Mouse (Mus musculus) midbrain, embryonic 12.5 days (tissue): Measurements from ENCODE around the gene Ankrd63. TPM values are rescaled to one million over a fixed set of nuclear protein-coding genes. Genes with fewer than 3 reads are reported as not detected.

Experiments used
- ATAC-seq: fragments of 200-750 bp; cut with Nextera tagmentation; 2 replicates; pipeline ENCODE4 v1.8.0; 2017; ENCODE audit warnings: low read depth, moderate TSS enrichment, moderate library complexity; ENCODE audit not compliant: low FRiP score
- H3K27ac ChIP-seq: fragments of 300-500 bp; sonication (generic); replicated peaks from 2 replicates; pipeline ENCODE4 v1.5.1; 2016; ENCODE audit warnings: mild to moderate bottlenecking
- H3K27me3 ChIP-seq: fragments of 300-500 bp; sonication (generic); 2 replicates; pipeline ENCODE4 v1.6.1; 2016; ENCODE audit warnings: mild to moderate bottlenecking
- H3K36me3 ChIP-seq: fragments of 300-500 bp; sonication (generic); 2 replicates; pipeline ENCODE4 v1.6.1; 2016
- H3K4me1 ChIP-seq: fragments of 300-500 bp; sonication (generic); 2 replicates; pipeline ENCODE4 v1.6.1; 2016
- H3K4me2 ChIP-seq: fragments of 300-500 bp; sonication (generic); replicated peaks from 2 replicates; pipeline ENCODE4 v1.6.1; 2016; ENCODE audit warnings: mild to moderate bottlenecking, moderate library complexity
- H3K4me3 ChIP-seq: fragments of 300-500 bp; sonication (generic); 2 replicates; pipeline ENCODE4 v1.5.1; 2016; ENCODE audit warnings: mild to moderate bottlenecking
- H3K9ac ChIP-seq: fragments of 300-500 bp; sonication (generic); replicated peaks from 2 replicates; pipeline ENCODE4 v1.6.1; 2016; ENCODE audit warnings: mild to moderate bottlenecking, moderate library complexity
- H3K9me3 ChIP-seq: fragments of 300-500 bp; sonication (generic); 2 replicates; pipeline ENCODE4 v1.6.1; 2016; ENCODE audit warnings: mild to moderate bottlenecking
- WGBS: fragments of 180-500 bp; shearing (Covaris S2); methylation state at CpG from one replicate; pipeline ENCODE4 v1.1.7; 2016; 5-methylcytosine and 5-hydroxymethylcytosine counted together
- polyA plus RNA-seq: library from polyadenylated mRNA; unstranded; fragments of >200 nt; fragmentation: Nextera tagmentation; extraction: Ambion mirVana; gene quantifications from 2 replicates; pipeline ENCODE4 v1.2.1, GENCODE M21; 2016

Ankrd63 gene
- polyA plus RNA-seq, 1 experiment from 2014 or later, result not detected

GRCm38 (mm10) chr2:118723693-118724486 is 20.1 kb upstream of the Ankrd63 start:
- H3K9me3 ChIP-seq, result no peaks in the 10 kb centered on the region
- 85% methylated on average over 15 of the region's 15 CpGs for WGBS
- no peak overlapping the region for H3K9ac ChIP-seq
- no peak overlapping the region for H3K4me3 ChIP-seq
- H3K27me3 ChIP-seq, result peaks cover 48% of the 10 kb centered on the region
- H3K4me1 ChIP-seq, result peaks cover 3% of the 10 kb centered on the region; the same call in 1 of the 2 replicates
- H3K4me2 ChIP-seq, result no peak overlapping the region
- H3K27ac ChIP-seq, result no peak overlapping the region
- ATAC-seq, result no peak
- no peaks in the 10 kb centered on the region for H3K36me3 ChIP-seq

DNA sequence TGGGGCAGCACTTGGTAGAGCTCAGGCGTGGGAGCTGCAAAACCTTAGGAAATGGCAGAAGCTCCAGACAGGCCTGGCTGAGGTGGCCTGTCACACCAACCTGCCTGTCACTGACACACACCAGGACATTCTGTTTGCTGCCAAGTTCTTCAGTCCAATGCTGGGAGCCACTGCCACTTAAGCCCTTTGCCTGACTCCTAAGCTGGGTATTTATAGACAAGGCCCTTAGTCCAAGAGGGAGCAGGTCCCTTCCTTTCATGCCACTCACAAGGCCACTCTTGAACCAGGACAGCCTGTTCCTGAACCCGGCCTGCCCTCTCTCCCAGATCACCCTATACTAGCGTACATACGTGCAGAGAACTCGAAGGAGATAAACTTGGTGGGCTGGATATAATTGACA is 12.9 kb upstream of the Ankrd63 start:
- ATAC-seq, result no peak
- no peak overlapping the region for H3K9ac ChIP-seq
- peaks cover 35% of the 10 kb centered on the region for H3K27me3 ChIP-seq
- H3K36me3 ChIP-seq, result no peaks in the 10 kb centered on the region
- H3K27ac ChIP-seq, result no peak overlapping the region
- H3K4me1 ChIP-seq, result peaks cover 13% of the 10 kb centered on the region
- H3K4me2 ChIP-seq, result no peak overlapping the region
- H3K4me3 ChIP-seq, result no peak overlapping the region
- WGBS, result 85% methylated on average over 5 of the region's 5 CpGs
- no peaks in the 10 kb centered on the region for H3K9me3 ChIP-seq

DNA sequence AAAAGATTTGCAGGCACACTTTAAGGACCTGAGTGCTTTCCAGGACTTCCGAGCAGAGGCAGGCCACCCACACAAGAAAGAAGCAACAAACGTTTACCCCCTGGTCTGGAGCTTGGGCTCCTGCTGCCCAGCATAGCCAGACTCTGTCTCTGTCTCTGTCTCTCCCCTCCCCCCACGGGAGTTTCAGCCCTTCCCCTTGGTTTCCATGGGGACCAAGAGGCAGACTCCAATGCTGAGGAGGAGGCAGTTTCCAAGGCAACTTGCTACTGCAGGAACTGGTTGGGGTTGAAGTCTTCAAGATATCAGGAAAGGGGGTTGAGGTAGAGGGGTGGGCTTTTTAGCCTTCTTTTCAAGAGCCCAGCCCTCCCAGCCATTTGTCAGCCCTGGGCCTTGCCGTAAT is 10.5 kb upstream of the Ankrd63 start:
- H3K27ac ChIP-seq, result no peak overlapping the region
- H3K9me3 ChIP-seq, result no peaks in the 10 kb centered on the region
- ATAC-seq, result 0 out of 2 replicates have a peak, but pooled peaks have one; percentile 9
- H3K4me2 ChIP-seq, result no peak overlapping the region
- peaks cover 25% of the 10 kb centered on the region for H3K4me1 ChIP-seq
- no peaks in the 10 kb centered on the region for H3K36me3 ChIP-seq
- H3K27me3 ChIP-seq, result peaks cover 55% of the 10 kb centered on the region
- no peak overlapping the region for H3K4me3 ChIP-seq
- 20% methylated on average over 4 of the region's 4 CpGs for WGBS
- H3K9ac ChIP-seq, result no peak overlapping the region

DNA sequence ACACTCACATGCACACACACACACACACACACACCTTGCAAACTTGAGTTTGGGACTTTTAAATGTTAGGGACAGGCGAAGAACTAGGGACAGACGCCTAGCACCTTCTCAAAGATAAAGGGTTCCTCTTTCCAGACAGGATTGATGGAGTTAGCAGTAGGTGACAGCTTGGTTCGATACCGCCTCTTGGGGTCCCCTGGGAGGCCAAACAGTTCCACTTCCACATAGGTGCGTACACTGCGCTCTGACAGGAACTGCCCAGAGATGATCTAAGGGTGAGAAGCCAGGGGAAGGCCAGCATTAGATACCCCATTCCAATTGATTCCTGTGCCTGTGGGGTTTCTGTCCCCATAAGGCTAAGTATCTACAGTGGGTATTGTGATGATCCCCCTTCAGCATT is 9.9 kb upstream of the Ankrd63 start:
- H3K9me3 ChIP-seq, result no peaks in the 10 kb centered on the region
- no peak overlapping the region for H3K9ac ChIP-seq
- no peak overlapping the region for H3K4me3 ChIP-seq
- H3K4me1 ChIP-seq, result peaks cover 25% of the 10 kb centered on the region
- H3K36me3 ChIP-seq, result no peaks in the 10 kb centered on the region
- WGBS, result 90% methylated on average over 6 of the region's 6 CpGs
- H3K27me3 ChIP-seq, result peaks cover 61% of the 10 kb centered on the region
- no peak overlapping the region for H3K27ac ChIP-seq
- H3K4me2 ChIP-seq, result no peak overlapping the region
- ATAC-seq, result no peak

- H3K36me3 ChIP-seq, result no peaks in the 10 kb centered on the region
- H3K9me3 ChIP-seq, result no peaks in the 10 kb centered on the region
- H3K27ac ChIP-seq, result no peak overlapping the region
- peak overlapping the region; percentile 16; the same call in 1 of the 2 replicates for H3K9ac ChIP-seq
- H3K4me3 ChIP-seq, result peak overlapping the region; percentile 38
- H3K4me1 ChIP-seq, result peaks cover 31% of the 10 kb centered on the region
- H3K4me2 ChIP-seq, result peak overlapping the region; percentile 65
- ATAC-seq, result peak; percentile 51
- H3K27me3 ChIP-seq, result peaks cover 82% of the 10 kb centered on the region
- WGBS, result 2% methylated on average over 36 of the region's 36 CpGs
Measured at GRCm38 (mm10) chr2:118711038-118711494, 7.3 kb upstream of the Ankrd63 start.

DNA sequence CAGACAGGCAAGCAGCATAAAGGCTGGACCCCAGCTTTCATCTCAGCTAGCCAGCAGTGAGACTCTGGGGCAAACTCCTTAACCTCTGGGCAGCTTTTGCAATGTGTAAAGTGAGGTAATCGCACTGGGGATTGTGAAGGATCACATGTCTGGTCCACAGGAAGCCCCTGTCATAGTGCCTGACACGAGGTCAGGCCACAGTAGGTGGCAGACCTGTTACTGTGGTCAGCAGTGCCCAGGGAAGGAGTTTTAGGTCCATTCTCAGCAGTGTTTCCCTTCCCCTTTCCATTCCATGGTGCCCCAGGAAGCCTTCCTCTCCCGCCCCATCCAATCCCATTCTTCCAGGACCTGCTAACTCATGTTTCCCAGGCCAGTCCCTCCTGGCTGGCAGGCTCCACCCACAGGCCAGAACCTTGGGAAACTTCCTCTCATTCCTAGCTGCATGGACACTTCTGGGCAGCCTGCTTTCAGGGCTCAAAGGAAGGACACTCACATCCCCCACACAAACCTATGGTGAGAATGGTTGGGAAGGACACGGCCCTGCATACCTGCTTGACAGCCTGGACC is 6.0 kb upstream of the Ankrd63 start:
- H3K4me2 ChIP-seq, result no peak overlapping the region
- no peaks in the 10 kb centered on the region for H3K9me3 ChIP-seq
- no peak overlapping the region for H3K4me3 ChIP-seq
- peaks cover 91% of the 10 kb centered on the region for H3K27me3 ChIP-seq
- no peak overlapping the region for H3K9ac ChIP-seq
- no peaks in the 10 kb centered on the region for H3K36me3 ChIP-seq
- peaks cover 26% of the 10 kb centered on the region for H3K4me1 ChIP-seq
- WGBS, result 54% methylated on average over 4 of the region's 4 CpGs
- H3K27ac ChIP-seq, result no peak overlapping the region
- no peak for ATAC-seq

- 67% methylated on average over 4 of the region's 4 CpGs for WGBS
- no peak overlapping the region for H3K4me3 ChIP-seq
- H3K27me3 ChIP-seq, result peaks cover 100% of the 10 kb centered on the region
- no peak overlapping the region for H3K9ac ChIP-seq
- peaks cover 29% of the 10 kb centered on the region for H3K4me1 ChIP-seq
- H3K27ac ChIP-seq, result no peak overlapping the region
- no peaks in the 10 kb centered on the region for H3K9me3 ChIP-seq
- H3K36me3 ChIP-seq, result no peaks in the 10 kb centered on the region
- no peak for ATAC-seq
- H3K4me2 ChIP-seq, result no peak overlapping the region
Measured at GRCm38 (mm10) chr2:118708472-118708871, 4.7 kb upstream of the Ankrd63 start.

DNA sequence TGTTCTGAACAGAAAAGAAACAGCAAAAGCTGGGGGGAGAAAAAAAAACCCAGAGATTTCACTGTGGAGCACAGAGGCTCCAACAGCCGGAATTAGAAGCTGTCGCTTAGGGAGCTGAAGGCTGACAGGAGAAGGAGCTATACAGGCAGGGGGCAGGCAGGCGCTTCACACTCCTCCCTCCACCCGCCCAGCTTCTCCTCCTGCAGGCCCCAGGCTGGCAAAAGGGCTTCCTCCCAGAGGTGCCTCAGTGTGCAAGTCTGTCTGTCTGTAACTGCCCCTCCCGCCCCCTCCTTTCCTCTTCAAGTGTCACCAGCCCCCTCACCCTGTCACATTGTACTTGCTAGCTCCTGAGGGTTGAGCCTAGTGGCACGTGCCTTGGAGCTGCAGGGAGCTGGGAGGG is 2.7 kb upstream of the Ankrd63 start:
- Histone ChIP-seq H3K4me1 (peaks cover 42% of the 10 kb centered on the region), H3K27ac (no peak overlapping the region)

GRCm38 (mm10) chr2:118702883-118703761 is 641 bp downstream of the Ankrd63 start:
- no peak overlapping the region for H3K27ac ChIP-seq
- peak; percentile 36 for ATAC-seq
- under 1% methylated on average over 87 of the region's 93 CpGs for WGBS
- no peaks in the 10 kb centered on the region for H3K9me3 ChIP-seq
- peaks cover 98% of the 10 kb centered on the region for H3K27me3 ChIP-seq
- H3K4me1 ChIP-seq, result peaks cover 45% of the 10 kb centered on the region
- peak overlapping the region; percentile 47; the same call in 1 of the 2 replicates for H3K9ac ChIP-seq
- no peaks in the 10 kb centered on the region for H3K36me3 ChIP-seq
- H3K4me2 ChIP-seq, result peak overlapping the region; percentile 73
- peak overlapping the region; percentile 45 for H3K4me3 ChIP-seq

More for the DNA sequence above, 2.7 kb upstream of the Ankrd63 start:
- H3K36me3 ChIP-seq, result no peaks in the 10 kb centered on the region
- no peak for ATAC-seq
- no peak overlapping the region for H3K4me2 ChIP-seq
- H3K9ac ChIP-seq, result no peak overlapping the region
- 5% methylated on average over 6 of the region's 6 CpGs for WGBS
- peaks cover 100% of the 10 kb centered on the region for H3K27me3 ChIP-seq
- no peak overlapping the region for H3K4me3 ChIP-seq
- H3K9me3 ChIP-seq, result no peaks in the 10 kb centered on the region

DNA sequence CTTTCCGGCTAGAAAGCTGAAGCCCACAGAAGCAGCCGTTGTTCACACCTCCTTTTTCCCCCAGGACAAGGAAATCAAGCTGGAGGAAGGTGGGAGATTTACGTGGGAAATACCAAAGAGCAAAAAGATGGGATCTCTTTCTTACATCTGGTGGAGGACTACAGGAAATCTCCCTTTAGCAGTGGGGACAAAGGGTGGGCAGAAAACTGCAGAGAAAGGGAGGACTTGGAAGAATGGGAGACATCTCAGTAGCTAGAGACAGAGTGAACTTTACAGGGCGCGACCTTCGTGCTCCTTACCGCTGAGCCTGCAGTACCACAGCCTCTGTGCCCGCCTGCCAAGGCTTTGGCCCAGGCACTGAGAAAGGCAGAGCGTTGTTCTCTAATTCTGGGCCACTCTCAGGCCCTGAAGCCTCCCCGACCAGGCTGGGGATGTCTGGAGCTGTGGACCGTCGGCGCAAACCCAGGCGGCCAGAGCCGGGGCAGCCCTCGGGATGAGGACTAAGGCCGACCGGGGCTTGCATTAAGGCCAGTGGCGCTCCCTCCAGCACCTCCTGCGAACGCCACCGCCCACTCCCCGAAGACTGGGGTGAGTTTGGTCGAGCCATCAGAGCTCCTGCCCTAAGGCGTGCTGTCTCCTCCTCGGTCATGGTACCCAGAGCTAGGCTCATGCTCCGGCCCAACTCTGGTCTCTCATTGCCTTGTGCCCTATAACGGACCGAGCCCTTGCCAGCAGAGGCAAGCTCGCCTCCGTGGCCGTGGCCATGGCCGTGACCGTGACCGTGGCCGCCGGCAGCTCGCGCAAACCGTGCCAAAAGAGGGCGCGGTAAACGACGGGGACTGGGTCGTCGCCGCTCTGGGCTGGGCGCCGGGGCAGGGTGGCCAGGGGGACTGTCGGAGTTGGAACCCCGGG is 1.5 kb downstream of the Ankrd63 start:
- peaks cover 45% of the 10 kb centered on the region for H3K4me1 ChIP-seq
- no peaks in the 10 kb centered on the region for H3K9me3 ChIP-seq
- ATAC-seq, result peak; percentile 14; the same call in 1 of the 2 replicates
- peaks cover 96% of the 10 kb centered on the region for H3K27me3 ChIP-seq
- H3K4me3 ChIP-seq, result peak overlapping the region; percentile 45
- WGBS, result 2% methylated on average over 51 of the region's 51 CpGs
- no peak overlapping the region for H3K27ac ChIP-seq
- no peaks in the 10 kb centered on the region for H3K36me3 ChIP-seq
- peak overlapping the region; percentile 47; the same call in 1 of the 2 replicates for H3K9ac ChIP-seq
- peak overlapping the region; percentile 73 for H3K4me2 ChIP-seq

DNA sequence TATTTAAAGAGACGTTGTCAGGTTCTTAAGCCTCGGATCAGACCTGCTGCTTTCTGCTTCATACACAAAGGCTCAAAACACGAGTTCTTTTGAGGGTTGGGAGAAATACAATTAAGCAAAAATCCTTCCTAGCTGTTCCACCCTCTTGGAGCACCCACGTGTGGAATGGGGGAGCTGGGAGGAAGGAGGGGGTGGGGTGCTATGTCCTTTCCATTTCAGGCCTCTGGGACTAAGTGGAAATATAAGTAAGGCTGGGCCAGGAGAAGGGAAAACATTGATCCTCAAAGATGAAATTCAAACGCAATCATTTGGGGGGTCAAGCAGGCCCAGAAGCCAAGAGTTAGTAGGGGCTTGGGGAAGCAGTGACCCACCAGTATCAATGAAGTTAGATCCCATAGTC is 2.6 kb downstream of the Ankrd63 start:
- Histone ChIP-seq H3K4me3 (0 out of 2 replicates have a peak overlapping the region, but pooled peaks have one; percentile 27), H3K27me3 (peaks cover 96% of the 10 kb centered on the region), H3K36me3 (no peaks in the 10 kb centered on the region), H3K9me3 (no peaks in the 10 kb centered on the region), H3K4me1 (peaks cover 40% of the 10 kb centered on the region), H3K27ac (no peak overlapping the region), H3K4me2 (peak overlapping the region; percentile 46; the same call in 1 of the 2 replicates), H3K9ac (no peak overlapping the region)
- WGBS, result 5% methylated on average over 5 of the region's 5 CpGs
- no peak for ATAC-seq
